Mouse (Mus musculus) CH12.LX (cell line): ENCODE data around the gene Egf. TPM values are rescaled to one million over a fixed set of nuclear protein-coding genes. Genes with fewer than 3 reads are reported as not detected.

Experiments
- DNase-seq: peaks from one replicate; pipeline ENCODE4 v3.0.0-alpha.2; 2013; ENCODE audit errors: extremely low read depth
- H3K27ac ChIP-seq: 2 replicates; pipeline ENCODE4 v1.5.1; 2012; ENCODE audit warnings: low read depth, mild to moderate bottlenecking, control low read depth, moderate library complexity; ENCODE audit not compliant: insufficient read depth
- H3K27me3 ChIP-seq: replicated peaks from 2 replicates; pipeline ENCODE3; 2012; ENCODE audit warnings: inconsistent platforms
- H3K36me3 ChIP-seq, 2 experiments: replicated peaks in 1 of 2; 2 replicates each; pipeline versions ENCODE3 to v1.6.1; 2012; ENCODE audit warnings: inconsistent platforms in 1 of 2, low read length in 1 of 2, mild to moderate bottlenecking in 1 of 2, mixed read lengths in 1 of 2, moderate library complexity in 1 of 2; ENCODE audit not compliant: control insufficient read depth in 1 of 2, insufficient read depth in 1 of 2
- H3K4me1 ChIP-seq, 2 experiments: 2 replicates each; pipeline ENCODE4 v1.6.1; 2012; ENCODE audit warnings: inconsistent platforms in 1 of 2, moderate library complexity in 1 of 2; ENCODE audit not compliant: insufficient read depth in 2 of 2, control insufficient read depth in 1 of 2
- H3K4me2 ChIP-seq: 2 replicates; pipeline ENCODE4 v1.6.1; 2012; ENCODE audit warnings: low read depth, mild to moderate bottlenecking, control low read depth; ENCODE audit not compliant: poor library complexity, insufficient read depth, severe bottlenecking
- H3K4me3 ChIP-seq, 3 experiments: fragments of 150-350 bp in 1 of 3; sonication (generic) in 1 of 3; replicated peaks in 1 of 3; 2 replicates each; pipeline versions ENCODE3 to v1.5.1; 2011 to 2012; ENCODE audit warnings: low read depth in 2 of 3, low read length in 2 of 3, mild to moderate bottlenecking in 2 of 3, moderate library complexity in 2 of 3, control low read depth in 1 of 3, improper control_type of control experiment in 1 of 3, inconsistent platforms in 1 of 3, mixed read lengths in 1 of 3; ENCODE audit not compliant: poor library complexity in 1 of 3
- H3K79me2 ChIP-seq: replicated peaks from 2 replicates; pipeline ENCODE4 v1.6.1; 2012; ENCODE audit warnings: mild to moderate bottlenecking, moderate library complexity; ENCODE audit not compliant: control insufficient read depth, poor library complexity, insufficient read depth, severe bottlenecking; ENCODE audit errors: extremely low read depth
- H3K9ac ChIP-seq: 2 replicates; pipeline ENCODE4 v1.6.1; 2012; ENCODE audit warnings: low read depth, mild to moderate bottlenecking, control low read depth, moderate library complexity; ENCODE audit not compliant: insufficient read depth
- H3K9me3 ChIP-seq: replicated peaks from 2 replicates; pipeline ENCODE3; 2012; ENCODE audit warnings: low read length, inconsistent platforms, mixed read lengths
- BHLHE40 ChIP-seq: IDR thresholded peaks from 2 replicates; pipeline ENCODE4 v1.6.1; 2011; ENCODE audit warnings: mild to moderate bottlenecking, low read depth, low read length, improper control_type of control experiment
- CHD1 ChIP-seq: IDR thresholded peaks from 2 replicates; pipeline ENCODE4 v1.6.1; 2012; ENCODE audit warnings: low read depth, low read length, improper control_type of control experiment, inconsistent platforms
- CTCF ChIP-seq, 2 experiments: IDR thresholded peaks in 1 of 2; conservative IDR thresholded peaks in 1 of 2; 2 replicates each; pipeline ENCODE4 v1.5.1; 2011 to 2012; ENCODE audit warnings: low read depth in 2 of 2, low read length in 2 of 2, improper control_type of control experiment in 1 of 2, inconsistent platforms in 1 of 2, mild to moderate bottlenecking in 1 of 2, moderate library complexity in 1 of 2
- E2F4 ChIP-seq: IDR thresholded peaks from 2 replicates; pipeline ENCODE4 v1.6.1; 2011; ENCODE audit warnings: low read depth, low read length, improper control_type of control experiment; ENCODE audit not compliant: insufficient replicate concordance
- ELF1 ChIP-seq: IDR thresholded peaks from 2 replicates; pipeline ENCODE4 v1.6.1; 2014; ENCODE audit warnings: low read depth, mild to moderate bottlenecking, inconsistent platforms, low read length, improper control_type of control experiment
- EP300 ChIP-seq: IDR thresholded peaks from 2 replicates; pipeline ENCODE4 v1.6.1; 2011; ENCODE audit warnings: low read length, improper control_type of control experiment
- ETS1 ChIP-seq: conservative IDR thresholded peaks from 2 replicates; pipeline ENCODE4 v1.6.1; 2012; ENCODE audit warnings: low read depth, mild to moderate bottlenecking, inconsistent platforms, low read length, improper control_type of control experiment, moderate library complexity
- GABPA ChIP-seq: IDR thresholded peaks from 2 replicates; pipeline ENCODE4 v1.6.1; 2012; ENCODE audit warnings: low read depth, low read length, improper control_type of control experiment, inconsistent platforms; ENCODE audit not compliant: insufficient replicate concordance
- HCFC1 ChIP-seq: IDR thresholded peaks from 2 replicates; pipeline ENCODE4 v1.6.1; 2012; ENCODE audit warnings: low read depth, mild to moderate bottlenecking, inconsistent platforms, low read length, improper control_type of control experiment
- JUND ChIP-seq: conservative IDR thresholded peaks from 2 replicates; pipeline ENCODE4 v1.6.1; 2011; ENCODE audit warnings: low read depth, low read length, improper control_type of control experiment
- MAFK ChIP-seq: IDR thresholded peaks from 2 replicates; pipeline ENCODE4 v1.6.1; 2011; ENCODE audit warnings: low read length, improper control_type of control experiment; ENCODE audit not compliant: insufficient replicate concordance
- MAX ChIP-seq: IDR thresholded peaks from 2 replicates; pipeline ENCODE4 v1.6.1; 2011; ENCODE audit warnings: low read length, improper control_type of control experiment
- MEF2A ChIP-seq: IDR thresholded peaks from 2 replicates; pipeline ENCODE4 v1.6.1; 2014; ENCODE audit warnings: low read depth, mild to moderate bottlenecking, inconsistent platforms, low read length, improper control_type of control experiment, borderline replicate concordance
- MYC ChIP-seq: IDR thresholded peaks from 2 replicates; pipeline ENCODE4 v1.6.1; 2011; ENCODE audit warnings: low read depth, mild to moderate bottlenecking, improper control_type of control experiment, low read length
- NELFE ChIP-seq: IDR thresholded peaks from 2 replicates; pipeline ENCODE4 v1.6.1; 2011; ENCODE audit warnings: low read depth, low read length, improper control_type of control experiment
- NRF1 ChIP-seq: IDR thresholded peaks from 2 replicates; pipeline ENCODE4 v1.6.1; 2014; ENCODE audit warnings: low read depth, mild to moderate bottlenecking, inconsistent platforms, low read length, improper control_type of control experiment, moderate library complexity
- POLR2AphosphoS2 ChIP-seq: IDR thresholded peaks from 2 replicates; pipeline ENCODE4 v1.6.1; 2011; ENCODE audit warnings: low read depth, low read length, improper control_type of control experiment
- RAD21 ChIP-seq: IDR thresholded peaks from 2 replicates; pipeline ENCODE4 v1.6.1; 2011; ENCODE audit warnings: low read depth, mild to moderate bottlenecking, low read length, improper control_type of control experiment, moderate library complexity
- RCOR1 ChIP-seq: conservative IDR thresholded peaks from 2 replicates; pipeline ENCODE4 v1.6.1; 2012; ENCODE audit warnings: low read depth, mild to moderate bottlenecking, inconsistent platforms, low read length, improper control_type of control experiment
- SIN3A ChIP-seq: IDR thresholded peaks from 2 replicates; pipeline ENCODE4 v1.6.1; 2012; ENCODE audit warnings: low read length, improper control_type of control experiment, inconsistent platforms
- SMC3 ChIP-seq: IDR thresholded peaks from 2 replicates; pipeline ENCODE4 v1.6.1; 2011; ENCODE audit warnings: low read depth, low read length, improper control_type of control experiment
- UBTF ChIP-seq: IDR thresholded peaks from 2 replicates; pipeline ENCODE4 v1.6.1; 2012; ENCODE audit warnings: low read depth, mild to moderate bottlenecking, inconsistent platforms, low read length, improper control_type of control experiment, moderate library complexity
- USF1 ChIP-seq: IDR thresholded peaks from 2 replicates; pipeline ENCODE4 v1.6.1; 2014; ENCODE audit warnings: low read depth, mild to moderate bottlenecking, inconsistent platforms, low read length, improper control_type of control experiment
- USF2 ChIP-seq: conservative IDR thresholded peaks from 2 replicates; pipeline ENCODE4 v1.6.1; 2011; ENCODE audit warnings: low read depth, low read length, improper control_type of control experiment
- ZC3H11A ChIP-seq: IDR thresholded peaks from 2 replicates; pipeline ENCODE4 v1.6.1; 2012; ENCODE audit warnings: low read depth, mild to moderate bottlenecking, inconsistent platforms, low read length, improper control_type of control experiment
- ZKSCAN1 ChIP-seq: IDR thresholded peaks from 2 replicates; pipeline ENCODE4 v1.6.1; 2012; ENCODE audit warnings: low read depth, inconsistent platforms, low read length, improper control_type of control experiment, borderline replicate concordance
- ZMIZ1 ChIP-seq: IDR thresholded peaks from 2 replicates; pipeline ENCODE4 v1.6.1; 2012; ENCODE audit warnings: low read depth, mild to moderate bottlenecking, inconsistent platforms, low read length, improper control_type of control experiment
- ZNF384 ChIP-seq: IDR thresholded peaks from 2 replicates; pipeline ENCODE4 v1.6.1; 2012; ENCODE audit warnings: low read depth, low read length, improper control_type of control experiment, inconsistent platforms
- dilution Hi-C: fragments of 300-500 bp; cut with MboI; formaldehyde crosslinking; loops from 2 replicates; pipeline ENCODE4 v1.14.3; 2020; ENCODE audit warnings: low sequenced_read_pairs; ENCODE audit not compliant: extremely low pct_unique_long_range_greater_than_20kb, extremely low pct_ligation_motif_present
- in situ Hi-C: fragments of 300-500 bp; cut with MboI; formaldehyde crosslinking; loops from 3 replicates; pipeline ENCODE4 v1.14.3; 2019; ENCODE audit warnings: low sequenced_read_pairs, low pct_ligation_motif_present, low pct_unique_long_range_greater_than_20kb, mixed read lengths
- polyA plus RNA-seq: library from polyadenylated mRNA; unstranded; fragments of >175 nt; gene quantifications from 2 replicates; pipeline ENCODE4 v1.2.1, GENCODE M21; 2012; ENCODE audit warnings: low read depth; ENCODE audit not compliant: insufficient read length
- total RNA-seq, 2 experiments: library from RNA; depleted of rRNA; stranded (reverse); fragments of 300-350 nt in 1 of 2; fragments of >200 nt in 1 of 2; gene quantifications; 2 replicates each; pipeline ENCODE4 v1.2.3; 2012 to 2014

Gene Egf
- total and polyA plus RNA-seq, 3 experiments: 2.3 to 4.1 (median 3.9) TPM

DNA sequence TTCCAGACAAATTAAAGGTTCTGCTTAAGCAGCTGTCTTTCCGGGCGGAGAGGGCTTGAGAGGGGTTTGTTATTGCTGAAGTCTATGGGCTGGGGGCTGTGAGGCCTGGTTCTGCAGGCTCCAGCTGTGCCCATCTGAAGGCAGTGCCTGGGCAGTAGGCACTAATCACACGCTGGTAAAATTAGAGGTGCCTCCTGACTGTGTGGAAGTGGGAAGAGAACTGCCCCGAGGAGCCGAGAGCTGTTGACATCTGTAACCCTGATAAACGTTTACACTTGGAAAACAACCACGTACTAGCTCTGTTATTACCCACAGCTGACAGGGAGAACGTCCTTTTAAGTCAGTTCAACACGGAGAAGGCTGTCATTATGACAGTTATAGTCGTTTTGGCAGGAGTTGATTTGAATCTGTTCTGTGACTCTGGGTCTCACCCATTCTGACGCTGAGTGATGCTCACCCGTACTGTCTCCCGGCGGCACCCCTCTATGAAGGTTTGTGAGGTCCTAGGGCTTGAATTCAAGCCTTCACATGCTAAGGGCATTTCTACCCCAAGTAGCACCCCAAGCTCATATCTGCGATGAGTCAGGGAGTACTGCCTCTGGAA is 40.5 kb downstream of the Egf start (continued):
- no peak for TF ChIP-seq EP300

DNA sequence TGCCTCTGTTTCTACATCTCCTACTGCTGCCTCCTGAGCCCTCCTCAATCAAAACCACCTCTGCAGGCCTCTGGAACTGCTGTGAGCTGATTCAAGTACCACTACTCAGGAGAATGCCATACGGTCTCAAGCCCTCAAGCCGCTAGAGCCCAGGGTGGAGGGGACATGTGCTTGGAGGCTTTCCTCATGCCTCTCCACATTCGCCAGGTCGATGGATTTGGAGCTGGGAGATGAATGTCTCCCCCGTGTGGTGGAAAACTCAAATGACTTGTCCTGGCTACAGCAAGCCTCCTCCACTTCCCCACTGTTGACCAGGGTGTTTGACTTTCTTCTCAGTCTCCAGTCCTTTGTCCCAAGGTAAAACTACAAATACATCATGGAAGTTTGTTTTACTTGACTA is 47.0 kb downstream of the Egf start:
- no peaks in the 10 kb centered on the region for H3K9me3 ChIP-seq
- peak; percentile 58 for DNase-seq

DNA sequence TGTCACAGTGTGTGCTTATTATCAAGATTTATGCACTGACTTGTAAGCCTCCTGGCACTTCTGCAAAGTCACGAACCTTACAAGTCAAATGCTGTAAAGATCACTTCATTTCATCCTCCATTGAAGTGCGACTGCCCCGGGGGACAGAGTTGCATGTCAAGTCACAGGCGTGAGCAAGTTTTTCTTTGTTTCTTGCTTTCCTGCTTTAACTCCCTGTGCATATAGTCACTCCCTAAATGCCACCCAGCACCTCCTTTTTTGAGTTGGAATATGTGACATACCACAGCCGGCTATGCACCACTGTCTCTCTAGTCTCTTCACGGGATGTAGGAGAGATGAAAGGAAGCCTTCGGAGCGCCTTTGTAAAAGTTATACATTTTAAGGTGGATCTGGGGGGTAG is 56.2 kb downstream of the Egf start:
- Histone ChIP-seq H3K4me2 (no peak overlapping the region), H3K36me3 (peaks cover 13 to 67% of the 10 kb centered on the region in 2 experiments), H3K9me3 (no peaks in the 10 kb centered on the region), H3K79me2 (no peaks in the 10 kb centered on the region), H3K4me1 (0 out of 4 replicates have a peak, but pooled peaks cover 0 to 5% of the 10 kb centered on the region in 2 experiments), H3K27me3 (no peaks in the 10 kb centered on the region), H3K9ac (no peak overlapping the region), H3K4me3 (no peak overlapping the region), H3K27ac (no peak overlapping the region)
- no peak for TF ChIP-seq E2F4
- TF ChIP-seq MAX: no peak
- no peak for TF ChIP-seq USF2
- TF ChIP-seq RCOR1: no peak
- no peak for TF ChIP-seq SIN3A
- TF ChIP-seq HCFC1: no peak
- no peak for TF ChIP-seq MEF2A
- no peak for TF ChIP-seq CHD1
- no peak for TF ChIP-seq BHLHE40
- TF ChIP-seq JUND: no peak
- in situ Hi-C loops: loop anchor here (25.0 kb wide), 1 partner anchor 262 kb away; no protein-coding TSS in a partner anchor
- dilution Hi-C loops: no loop called here
- no peak for DNase-seq

More for the DNA sequence above, 47.0 kb downstream of the Egf start:
- peaks cover 5 to 55% of the 10 kb centered on the region in 2 experiments for H3K36me3 ChIP-seq
- no peak overlapping the region for H3K4me3 ChIP-seq
- dilution Hi-C loops: no loop called here
- H3K79me2 ChIP-seq: no peaks in the 10 kb centered on the region
- no peaks in the 10 kb centered on the region for H3K4me1 ChIP-seq
- no peak overlapping the region for H3K27ac ChIP-seq
- H3K9ac ChIP-seq: no peak overlapping the region
- no peak overlapping the region for H3K4me2 ChIP-seq
- no peaks in the 10 kb centered on the region for H3K27me3 ChIP-seq
- TF ChIP-seq MAX (peak; percentile 31; the same call in 1 of the 2 replicates), MAFK (no peak), SMC3 (peak; percentile 51), USF1 (no peak), GABPA (no peak), EP300 (no peak), POLR2AphosphoS2 (no peak), ETS1 (no peak), ZKSCAN1 (no peak), ELF1 (no peak), NRF1 (no peak), USF2 (no peak), ZMIZ1 (no peak), NELFE (no peak), CTCF (conservative IDR thresholded peaks at IDR 0.05 in 1 of 2, IDR thresholded peaks at IDR 0.05 in 1 of 2; ENCODE audit: low read depth in 2 of 2, low read length in 2 of 2) (peak; percentile 47 to 67; a peak in 3 of 4 replicates), HCFC1 (no peak), RAD21 (peak; percentile 36), SIN3A (no peak), E2F4 (no peak), MYC (0 out of 2 replicates have a peak, but pooled peaks have one; percentile 34), ZNF384 (no peak), MEF2A (no peak), UBTF (no peak), ZC3H11A (no peak)
- in situ Hi-C loops: no loop called here
